8 mouse cellular contexts compared by ENCODE assay signal in the genomic region with DNA sequence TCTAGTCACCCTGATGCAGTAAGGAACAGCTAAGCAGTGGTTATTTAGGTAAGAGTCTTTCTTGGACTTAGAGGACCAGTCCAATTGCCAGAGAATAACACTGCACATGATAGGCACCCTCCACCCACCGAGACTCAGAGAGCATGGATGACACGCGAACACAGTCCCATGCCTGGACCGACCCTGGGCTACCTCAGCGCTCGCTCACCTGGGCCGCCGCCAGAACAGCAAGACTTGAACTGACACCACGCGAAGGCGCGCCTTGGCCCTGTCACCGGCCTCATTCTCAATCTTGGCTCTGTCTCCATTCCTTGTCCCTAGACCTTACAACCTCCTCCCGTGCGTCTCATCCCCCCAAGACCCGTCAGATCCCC. TPM values are rescaled to one million over a fixed set of nuclear protein-coding genes. Genes with fewer than 3 reads are reported as not detected.
A peak's percentile ranks its signal among the peaks of the same experiment; 100 is the strongest.
DNase-seq lines count a peak whose midpoint lies in the region; ATAC-seq lines count a peak whose summit lies in the region.

No protein-coding gene starts in this region.

- H3K36me3 ChIP-seq in forebrain, embryonic 16.5 days (ENCODE audit: control insufficient read depth, insufficient read depth), result no peaks in the 10 kb centered on the region
- peaks cover 4% of the 10 kb centered on the region; the same call in 1 of the 2 replicates for H3K36me3 ChIP-seq in hindbrain, embryonic 13.5 days
- peaks cover 17% of the 10 kb centered on the region for H3K36me3 ChIP-seq in limb, embryonic 12.5 days
- H3K36me3 ChIP-seq in midbrain, embryonic 16.5 days (ENCODE audit: control insufficient read depth, insufficient read depth, low read length), result no peaks in the 10 kb centered on the region

- peak overlapping the region; percentile 93 for H3K27ac ChIP-seq in forebrain, embryonic 16.5 days (ENCODE audit: low read length)
- peak overlapping the region; percentile 97 for H3K27ac ChIP-seq in hindbrain, embryonic 13.5 days
- H3K27ac ChIP-seq in limb, embryonic 12.5 days, result no peak overlapping the region; the same call in 1 of the 2 replicates
- H3K27ac ChIP-seq in midbrain, embryonic 16.5 days (ENCODE audit: low read length), result peak overlapping the region; percentile 94

- no peaks in the 10 kb centered on the region for H3K27me3 ChIP-seq in forebrain, embryonic 16.5 days (replicated peaks; ENCODE audit: control insufficient read depth, insufficient read depth, low read length)
- H3K27me3 ChIP-seq in hindbrain, embryonic 13.5 days, result no peaks in the 10 kb centered on the region
- peaks cover 2% of the 10 kb centered on the region; the same call in 1 of the 2 replicates for H3K27me3 ChIP-seq in limb, embryonic 12.5 days
- no peaks in the 10 kb centered on the region for H3K27me3 ChIP-seq in midbrain, embryonic 16.5 days (ENCODE audit: control insufficient read depth, insufficient read depth, low read depth, low read length)

- H3K4me2 ChIP-seq in forebrain, embryonic 16.5 days (ENCODE audit: low read length), result peak overlapping the region; percentile 72
- H3K4me2 ChIP-seq in hindbrain, embryonic 13.5 days, result peak overlapping the region; percentile 91
- H3K4me2 ChIP-seq in limb, embryonic 12.5 days, result peak overlapping the region; percentile 95
- peak overlapping the region; percentile 91 for H3K4me2 ChIP-seq in midbrain, embryonic 16.5 days (ENCODE audit: low read length)

- H3K4me1 ChIP-seq in forebrain, embryonic 16.5 days (replicated peaks; ENCODE audit: control insufficient read depth, insufficient read depth, low read length), result peaks cover 41% of the 10 kb centered on the region
- peaks cover 58% of the 10 kb centered on the region for H3K4me1 ChIP-seq in hindbrain, embryonic 13.5 days (replicated peaks)
- H3K4me1 ChIP-seq in limb, embryonic 12.5 days (replicated peaks), result peaks cover 33% of the 10 kb centered on the region
- H3K4me1 ChIP-seq in midbrain, embryonic 16.5 days (ENCODE audit: control insufficient read depth, insufficient read depth, low read length), result peaks cover 51% of the 10 kb centered on the region

- H3K9me3 ChIP-seq in forebrain, embryonic 16.5 days (ENCODE audit: control insufficient read depth, low read length), result no peaks in the 10 kb centered on the region
- H3K9me3 ChIP-seq in hindbrain, embryonic 13.5 days, result no peaks in the 10 kb centered on the region
- no peaks in the 10 kb centered on the region for H3K9me3 ChIP-seq in limb, embryonic 12.5 days
- H3K9me3 ChIP-seq in midbrain, embryonic 16.5 days (replicated peaks; ENCODE audit: control insufficient read depth, low read length, poor library complexity, severe bottlenecking), result no peaks in the 10 kb centered on the region

- peak overlapping the region; percentile 88 for H3K4me3 ChIP-seq in forebrain, embryonic 16.5 days (replicated peaks; ENCODE audit: low read length)
- peak overlapping the region; percentile 77 for H3K4me3 ChIP-seq in hindbrain, embryonic 13.5 days
- H3K4me3 ChIP-seq in limb, embryonic 12.5 days (replicated peaks), result peak overlapping the region; percentile 96
- H3K4me3 ChIP-seq in midbrain, embryonic 16.5 days (ENCODE audit: low read depth, low read length), result peak overlapping the region; percentile 89

- under 1% methylated on average over 16 of the region's 16 CpGs for WGBS in forebrain, embryonic 16.5 days
- WGBS in hindbrain, embryonic 13.5 days, result 1% methylated on average over 16 of the region's 16 CpGs
- WGBS in limb, embryonic 12.5 days, result 1% methylated on average over 16 of the region's 16 CpGs
- under 1% methylated on average over 16 of the region's 16 CpGs for WGBS in midbrain, embryonic 16.5 days

- peak overlapping the region; percentile 96 for H3K9ac ChIP-seq in forebrain, embryonic 16.5 days (replicated peaks; ENCODE audit: low read depth, low read length)
- H3K9ac ChIP-seq in hindbrain, embryonic 13.5 days, result peak overlapping the region; percentile 98
- peak overlapping the region; percentile 98 for H3K9ac ChIP-seq in limb, embryonic 12.5 days (replicated peaks)
- peak overlapping the region; percentile 94 for H3K9ac ChIP-seq in midbrain, embryonic 16.5 days (ENCODE audit: low read depth, low read length)

- peak; percentile 27 for DNase-seq in embryo, embryonic 10 days (ENCODE audit: low spot score)
- DNase-seq in embryo, embryonic 9.5 days (ENCODE audit: extremely low spot score), result no peak
- peak; percentile 84 for DNase-seq in cerebellum, adult 11-12 months
- peak; percentile 13 to 15 for DNase-seq in thymus, adult 18-20 months

- ATAC-seq in forebrain, embryonic 16.5 days, result no peak
- no peak for ATAC-seq in hindbrain, embryonic 13.5 days (ENCODE audit: low FRiP score)
- no peak for ATAC-seq in limb, embryonic 12.5 days (ENCODE audit: insufficient number of reproducible peaks, insufficient read depth, low FRiP score, low TSS enrichment, low read depth)
- ATAC-seq in midbrain, embryonic 16.5 days, result no peak

RNA-seq across cellular contexts. Expression of gene Camsap1, which starts 1.0 kb away (rescaled TPM):
- 70.2 and 75.4 TPM in 2 replicates for polyA plus RNA-seq in forebrain, embryonic 16.5 days (2015; fragmentation: Nextera tagmentation; extraction: Ambion mirVana)
- polyA plus RNA-seq in hindbrain, embryonic 13.5 days (2015; fragmentation: Nextera tagmentation; extraction: Ambion mirVana), result 50.8 and 68.5 TPM in 2 replicates
- polyA plus RNA-seq in limb, embryonic 12.5 days (2016; fragmentation: Nextera tagmentation; extraction: Ambion mirVana), result 39.6 and 44.9 TPM in 2 replicates
- polyA plus RNA-seq in midbrain, embryonic 16.5 days (2015; fragmentation: Nextera tagmentation; extraction: Ambion mirVana), result 61.2 and 80.3 TPM in 2 replicates

RNA-seq across cellular contexts. Expression of gene Ubac1, which starts 39.5 kb away (rescaled TPM):
- polyA plus RNA-seq in forebrain, embryonic 16.5 days (2015; fragmentation: Nextera tagmentation; extraction: Ambion mirVana), result 113 and 117 TPM in 2 replicates
- polyA plus RNA-seq in hindbrain, embryonic 13.5 days (2015; fragmentation: Nextera tagmentation; extraction: Ambion mirVana), result 111 and 114 TPM in 2 replicates
- polyA plus RNA-seq in limb, embryonic 12.5 days (2016; fragmentation: Nextera tagmentation; extraction: Ambion mirVana), result 98.3 and 101 TPM in 2 replicates
- polyA plus RNA-seq in midbrain, embryonic 16.5 days (2015; fragmentation: Nextera tagmentation; extraction: Ambion mirVana), result 130 and 144 TPM in 2 replicates
